23 mouse cellular contexts compared by ENCODE assay signal in genomic region chr13:85146471-85146870, GRCm38 (mm10).
"Had no signal": no experiment of that assay in that cellular context is flagged by ENCODE, and none has a peak within 500 bp of the region (broad histone marks: within the 10 kb centered on the region; RNA-seq: fewer than 3 reads in every experiment).

No protein-coding gene starts in this region.

- H3K27ac ChIP-seq: heart, adult 2 months; heart, embryonic 13.5 days; heart, embryonic 15.5 days; hindbrain, embryonic 13.5 days; hindbrain, embryonic 15.5 days; hindbrain, postnatal 0 days; layer of hippocampus, adult 2 months; limb, embryonic 13.5 days; limb, embryonic 15.5 days; liver, embryonic 12.5 days; liver, embryonic 14.5 days had no signal

- H3K9ac ChIP-seq: heart, embryonic 13.5 days; heart, embryonic 15.5 days; hindbrain, embryonic 13.5 days; hindbrain, embryonic 15.5 days; limb, embryonic 13.5 days; limb, embryonic 15.5 days; liver, embryonic 12.5 days; liver, embryonic 14.5 days had no signal

- H3K4me3 ChIP-seq: heart, adult 2 months; heart, embryonic 13.5 days; heart, embryonic 15.5 days; hindbrain, embryonic 13.5 days; hindbrain, embryonic 15.5 days; layer of hippocampus, adult 2 months; limb, embryonic 13.5 days; limb, embryonic 15.5 days; liver, embryonic 12.5 days had no signal

- H3K9me3 ChIP-seq: heart, embryonic 13.5 days; heart, embryonic 15.5 days; hindbrain, embryonic 13.5 days; hindbrain, embryonic 15.5 days; limb, embryonic 13.5 days; limb, embryonic 15.5 days; liver, embryonic 12.5 days had no signal

- H3K27me3 ChIP-seq: heart, embryonic 13.5 days; heart, embryonic 15.5 days; hindbrain, embryonic 13.5 days; hindbrain, embryonic 15.5 days; limb, embryonic 13.5 days; limb, embryonic 15.5 days; liver, embryonic 12.5 days had no signal

- H3K4me1 ChIP-seq: heart, embryonic 13.5 days; heart, embryonic 15.5 days; hindbrain, embryonic 13.5 days; hindbrain, embryonic 15.5 days; limb, embryonic 13.5 days; limb, embryonic 15.5 days; liver, embryonic 12.5 days had no signal

- H3K36me3 ChIP-seq: heart, embryonic 13.5 days; heart, embryonic 15.5 days; hindbrain, embryonic 13.5 days; hindbrain, embryonic 15.5 days; limb, embryonic 13.5 days; limb, embryonic 15.5 days; liver, embryonic 12.5 days had no signal

- DNase-seq: gastrocnemius, postnatal 14 days; gastrocnemius, postnatal 36 days; heart, adult 11 months; heart, adult 2 months; heart, postnatal 14 days; heart, postnatal 36 days; kidney, adult 11 months; kidney, adult 2 months; kidney, postnatal 10 days; kidney, postnatal 25 days; kidney, postnatal 4 days; layer of hippocampus, postnatal 36 days; left cerebral cortex, postnatal 4 days had no signal
